Mouse (Mus musculus): ENCODE data around the gene Olfr1137.

The Olfr1137 gene

DNA sequence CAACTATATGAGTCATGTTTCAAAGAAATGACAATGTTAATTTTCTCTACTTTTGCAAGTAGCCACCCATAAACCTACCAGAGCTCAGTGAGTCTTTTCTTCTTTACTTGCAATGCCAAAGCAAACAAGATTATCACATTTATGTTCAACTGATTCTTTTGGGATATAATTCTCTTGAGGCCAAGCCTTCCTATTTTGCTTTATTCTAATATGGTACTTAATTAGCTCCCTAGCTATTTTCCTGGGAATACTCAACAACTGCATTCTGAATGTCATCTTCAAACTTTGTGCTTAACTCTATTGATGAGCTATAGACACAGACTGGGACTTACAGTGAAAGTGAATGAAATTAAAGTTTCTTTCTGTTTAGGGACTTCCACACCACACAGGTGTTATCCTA, at the start of gene Olfr1137:
TSS of gene Olfr1137 (minus strand) at position 101 of the 400 bp plus-strand sequence.
- no peak for DNase-seq

DNA sequence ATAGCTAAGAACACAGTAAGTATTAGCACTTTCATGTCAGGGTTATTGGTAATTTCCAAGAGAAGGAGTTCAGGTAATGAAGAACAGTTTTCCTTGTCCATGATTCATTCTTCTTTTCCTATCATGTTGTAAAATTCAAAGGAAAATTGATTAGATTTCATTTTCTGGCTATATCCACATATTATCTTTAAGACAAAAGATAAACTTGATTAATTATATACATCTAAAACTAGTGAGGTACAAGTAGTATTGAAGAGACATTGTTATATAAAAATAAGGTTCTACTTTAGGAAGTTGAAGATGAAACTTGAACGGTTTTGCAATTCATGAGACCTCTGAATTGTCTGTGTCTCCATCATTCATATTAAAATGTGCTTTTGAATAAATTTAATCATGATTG, 40.9 kb upstream of the Olfr1137 start, which contains the start of gene Olfr1141:
TSS of gene Olfr1141 (minus strand) at position 101 of the 400 bp plus-strand sequence.
- no peak for DNase-seq

DNA sequence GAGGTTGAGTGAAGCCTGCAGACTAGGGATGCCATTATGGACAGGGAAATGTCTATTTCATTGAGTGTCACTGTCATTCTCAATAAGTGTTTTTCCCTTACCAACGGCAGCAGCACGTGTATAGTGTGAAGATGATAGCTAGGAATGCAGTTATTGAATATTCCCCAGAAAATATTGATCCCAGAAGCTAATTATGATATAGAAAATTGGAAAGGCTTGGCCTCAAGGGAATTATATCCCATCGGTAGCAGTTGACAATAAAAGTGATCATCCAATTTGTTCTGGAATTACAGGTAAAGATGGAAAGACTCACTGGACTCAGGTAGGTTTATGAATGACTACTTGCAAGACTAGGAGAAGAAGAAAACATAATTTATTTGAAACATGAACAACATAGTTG, 30.5 kb upstream of the Olfr1137 start, which contains the start of gene Olfr1140:
TSS of gene Olfr1140 (plus strand) at position 301 of the 400 bp plus-strand sequence.
- DNase-seq, result no peak

DNA sequence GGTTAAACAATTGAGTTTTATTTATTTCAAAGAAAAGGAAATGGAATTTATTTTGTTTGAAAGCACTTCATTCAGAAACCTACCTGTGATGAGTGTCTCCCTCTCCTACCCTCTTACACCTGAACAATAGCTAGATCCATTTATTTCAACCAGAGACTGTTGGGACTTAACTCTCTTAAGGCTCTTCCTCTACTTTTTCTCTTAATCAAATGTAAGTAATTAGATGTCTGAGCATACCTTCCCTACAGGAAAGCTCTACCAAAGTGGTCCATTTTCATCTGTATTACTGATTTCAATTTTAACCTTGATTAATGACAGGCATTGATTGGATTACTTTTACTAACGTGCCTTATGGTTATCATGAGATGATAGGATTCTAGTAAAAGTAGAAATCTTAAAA, 26.9 kb upstream of the Olfr1137 start, which contains the start of gene Olfr1138:
TSS of gene Olfr1138 (minus strand) at position 101 of the 400 bp plus-strand sequence.
- no peak for DNase-seq

DNA sequence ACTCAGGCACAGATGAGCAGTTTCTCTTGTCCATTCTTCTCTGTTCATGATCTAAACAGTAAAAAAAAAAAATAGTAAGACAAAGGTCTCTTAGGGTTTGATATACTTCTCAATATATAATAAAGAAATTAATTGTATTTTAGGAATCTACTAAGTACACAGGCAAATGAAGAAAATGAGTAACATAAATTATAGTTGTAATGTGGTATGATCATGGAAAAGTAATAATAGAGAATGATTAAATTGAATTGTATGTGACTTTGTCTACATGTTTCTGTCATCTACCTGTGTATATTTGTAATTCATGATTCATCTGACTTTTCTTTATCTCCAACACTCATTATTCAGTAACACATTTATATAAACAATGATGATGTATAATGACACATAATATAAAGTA, 19.1 kb downstream of the Olfr1137 start, which contains the start of gene Olfr1136:
TSS of gene Olfr1136 (minus strand) at position 101 of the 400 bp plus-strand sequence.
- DNase-seq, result no peak

DNA sequence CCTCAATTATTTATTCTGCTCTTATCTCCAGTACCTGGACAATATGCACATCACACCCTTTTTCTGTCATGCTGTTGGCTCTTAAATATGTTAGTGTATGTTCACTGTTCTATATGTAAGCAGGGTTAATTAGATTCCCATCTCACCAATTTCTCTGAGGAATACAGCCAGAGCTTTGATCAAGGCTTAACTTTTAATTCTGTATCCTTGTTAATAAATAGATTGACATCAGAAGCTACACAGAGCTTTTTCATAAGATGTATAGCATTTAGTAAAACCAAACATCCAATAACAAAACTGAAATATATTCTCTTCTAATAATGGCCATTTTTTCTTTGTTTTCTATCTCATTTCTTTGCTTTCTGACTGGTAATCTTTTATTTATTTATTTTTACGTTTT, 39.4 kb downstream of the Olfr1137 start, which contains the start of gene Olfr1135:
TSS of gene Olfr1135 (minus strand) at position 101 of the 400 bp plus-strand sequence.
- DNase-seq, result no peak
